Mouse (Mus musculus) inflammation-experienced regulatory T-cells, adult 6 months (primary cell): ENCODE results near the gene Lat. TPM values are rescaled to one million over a fixed set of nuclear protein-coding genes. Genes with fewer than 3 reads are reported as not detected.
"Not testable (repeated sequence)": the region's sequence is repeated elsewhere in the genome, so short reads cannot be mapped to it uniquely, and the experiment has no call there.

Source experiments
- ATAC-seq: one replicate; pipeline ENCODE4 v1.8.0; 2017
- polyA plus RNA-seq, 3 experiments: library from polyadenylated mRNA; unstranded; fragments of 100-300 nt; shearing (Covaris generic); gene quantifications; one replicate each; pipeline ENCODE4 v1.2.1; 2017

Lat gene
- polyA plus RNA-seq = 1,000 to 10,000 TPM in 1 of 3 experiments, 100 to 1,000 TPM in 2; 875 to 1,118 (median 889) TPM

DNA sequence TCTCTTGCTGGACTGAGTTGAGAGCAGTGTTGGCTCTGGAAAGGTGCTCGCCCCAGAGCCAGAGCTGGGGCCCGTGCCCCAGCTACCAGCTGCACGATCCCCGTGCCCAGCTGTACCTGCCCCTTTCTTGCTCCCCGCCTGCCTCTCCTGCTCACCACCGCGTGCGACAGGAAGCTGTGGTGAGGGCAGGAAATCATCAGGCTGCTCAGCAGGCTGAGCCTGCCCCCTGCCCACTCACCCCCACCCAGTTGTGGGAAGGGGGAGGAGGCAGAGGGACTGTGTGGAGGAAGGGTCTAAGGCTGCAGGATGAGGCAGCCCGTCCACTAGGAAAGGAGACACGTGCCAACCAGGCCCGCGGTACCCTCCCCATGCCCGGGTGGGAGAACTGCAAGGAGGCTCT, at the start of gene Lat:
Gene Lat (minus strand): TSS at position 178 of the 400 bp plus-strand sequence.
- ATAC-seq = peak; percentile 94

DNA sequence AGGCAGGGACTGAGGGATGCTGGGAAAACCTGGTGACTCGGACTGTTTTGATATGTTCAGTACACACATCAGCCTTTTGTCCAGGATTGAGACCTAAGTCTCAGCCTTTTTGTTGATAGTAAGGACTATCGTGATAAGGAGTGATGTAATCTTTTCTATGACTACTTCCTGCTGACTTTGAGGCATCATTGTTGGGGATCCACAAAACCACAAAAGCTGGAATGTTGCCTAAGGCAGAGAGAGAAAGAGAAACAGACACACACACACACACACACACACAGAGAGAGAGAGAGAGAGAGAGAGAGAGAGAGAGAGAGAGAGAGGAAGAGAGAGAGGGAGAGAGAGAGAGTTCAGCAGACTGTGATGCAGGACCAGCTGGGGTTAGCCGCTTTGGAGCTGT, 49.1 kb upstream of the Lat start:
- ATAC-seq = no peak

- no peak for ATAC-seq
Observed at GRCm38 (mm10) chr7:126417606-126418005, 48.2 kb upstream of the Lat start.

DNA sequence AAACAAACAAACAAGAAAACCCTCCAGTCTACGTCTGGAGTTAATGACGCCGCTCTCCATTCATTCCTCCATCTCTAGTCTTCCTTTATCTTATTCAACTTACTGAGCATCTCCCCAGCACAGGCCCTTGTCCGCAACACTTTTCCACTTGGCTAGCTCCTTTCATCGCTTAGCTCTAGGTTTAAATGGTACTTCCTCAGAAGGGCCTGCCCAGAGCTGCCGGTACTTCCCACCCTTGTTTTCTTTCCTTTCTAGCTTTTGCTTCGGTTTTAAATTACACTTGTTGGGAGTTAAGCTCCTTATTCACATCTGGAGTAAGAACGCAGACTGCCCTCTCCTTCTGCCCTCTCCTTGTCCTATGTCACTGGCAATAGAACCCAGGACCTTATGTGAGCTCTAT, 47.7 kb upstream of the Lat start:
- ATAC-seq = no peak

GRCm38 (mm10) chr7:126416615-126417014, 47.2 kb upstream of the Lat start:
- no peak for ATAC-seq

- no peak for ATAC-seq
Observed at GRCm38 (mm10) chr7:126414725-126415124, 45.4 kb upstream of the Lat start, which contains the start of gene Cd19. Cd19 (minus strand) TSS chr7:126414889.

- no peak for ATAC-seq
Observed at GRCm38 (mm10) chr7:126411061-126411460, 41.7 kb upstream of the Lat start.

- no peak for ATAC-seq
Observed at GRCm38 (mm10) chr7:126408686-126409085, 39.3 kb upstream of the Lat start.

GRCm38 (mm10) chr7:126402518-126402917, 33.1 kb upstream of the Lat start:
- not testable (repeated sequence) for ATAC-seq

- ATAC-seq = no peak
Observed at GRCm38 (mm10) chr7:126399548-126399947, 30.2 kb upstream of the Lat start.

GRCm38 (mm10) chr7:126397822-126398221, 28.5 kb upstream of the Lat start:
- ATAC-seq = no peak

- no peak for ATAC-seq
Observed at GRCm38 (mm10) chr7:126397221-126397620, 27.9 kb upstream of the Lat start.

DNA sequence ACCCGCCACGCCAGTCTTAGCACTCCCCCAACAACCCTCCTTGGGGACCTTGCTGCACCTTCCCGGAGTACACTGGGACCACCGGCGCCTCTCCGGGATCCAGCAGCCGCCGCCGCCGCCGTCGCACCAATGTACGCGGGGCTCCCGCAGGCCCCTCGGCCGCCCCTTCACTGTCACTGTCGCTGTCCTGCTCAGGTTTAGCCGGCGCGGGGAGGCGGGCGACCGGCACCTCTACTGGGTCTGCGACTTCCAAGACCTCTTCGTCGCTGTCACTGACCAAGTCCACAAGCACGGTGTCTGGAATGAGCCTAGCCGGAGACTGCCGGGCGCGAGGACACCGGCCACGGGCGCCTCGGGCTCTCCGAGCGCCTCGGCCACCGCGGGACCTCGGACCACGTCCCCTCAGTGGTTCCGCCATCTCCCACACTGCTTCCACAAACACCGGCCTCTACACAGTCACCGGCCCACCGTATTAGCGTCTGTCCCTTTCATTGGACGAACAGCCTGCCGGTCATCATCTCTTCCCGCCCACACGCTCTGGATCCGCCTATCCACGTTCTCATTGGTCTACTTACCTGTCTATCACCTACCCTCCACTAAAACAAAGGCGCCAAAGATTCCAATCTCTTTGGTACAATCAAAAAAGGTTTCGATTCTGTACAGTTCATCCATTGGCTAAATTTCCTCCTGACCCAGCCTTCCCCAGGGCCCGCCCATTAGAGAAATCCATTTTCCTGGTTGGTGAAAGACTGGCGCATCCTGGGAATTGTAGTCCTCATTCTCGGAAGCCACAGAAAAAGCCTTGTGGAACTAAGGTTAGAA, 27.1 kb upstream of the Lat start, which contains the start of gene Nfatc2ip:
Gene Nfatc2ip (minus strand): TSS at position 440 of the 822 bp plus-strand sequence.
- ATAC-seq = peak; percentile 96

DNA sequence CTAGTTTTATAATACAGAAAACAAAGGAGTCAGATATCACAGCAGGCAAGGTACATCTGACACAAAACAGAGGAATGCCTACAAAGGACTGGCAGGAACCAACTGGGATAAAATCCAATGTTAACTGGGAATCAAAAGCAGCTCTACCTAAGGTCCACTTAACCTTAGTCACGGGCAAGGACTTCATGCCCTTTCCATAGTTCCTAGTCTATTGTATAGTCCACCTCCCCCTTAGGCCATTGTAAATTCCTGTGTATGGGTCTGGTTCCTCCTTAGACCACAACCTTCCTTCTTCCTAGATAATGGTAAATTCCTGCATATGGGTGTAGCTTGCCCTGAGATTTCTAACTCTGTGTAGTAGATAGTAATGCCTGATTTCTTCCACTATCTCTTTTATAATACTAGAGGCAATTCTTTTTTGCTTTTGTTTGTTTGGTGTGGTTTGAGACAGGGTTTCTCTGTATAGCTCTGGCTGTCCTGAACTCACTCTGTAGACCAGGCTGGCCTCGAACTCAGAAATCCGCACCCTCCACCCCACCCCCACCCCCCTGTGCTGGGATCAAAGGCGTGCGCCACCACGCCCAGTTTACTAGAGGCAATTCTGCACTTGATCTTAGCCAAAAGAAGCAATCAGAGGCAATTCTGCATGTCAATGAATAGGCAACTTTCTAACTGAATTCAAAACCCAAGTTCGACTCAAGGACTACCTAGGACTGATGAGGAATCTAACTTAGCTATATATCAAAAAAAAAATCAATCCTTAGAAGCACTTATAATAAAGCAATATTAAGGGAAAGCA, 22.9 kb upstream of the Lat start:
- ATAC-seq = not testable (repeated sequence)

DNA sequence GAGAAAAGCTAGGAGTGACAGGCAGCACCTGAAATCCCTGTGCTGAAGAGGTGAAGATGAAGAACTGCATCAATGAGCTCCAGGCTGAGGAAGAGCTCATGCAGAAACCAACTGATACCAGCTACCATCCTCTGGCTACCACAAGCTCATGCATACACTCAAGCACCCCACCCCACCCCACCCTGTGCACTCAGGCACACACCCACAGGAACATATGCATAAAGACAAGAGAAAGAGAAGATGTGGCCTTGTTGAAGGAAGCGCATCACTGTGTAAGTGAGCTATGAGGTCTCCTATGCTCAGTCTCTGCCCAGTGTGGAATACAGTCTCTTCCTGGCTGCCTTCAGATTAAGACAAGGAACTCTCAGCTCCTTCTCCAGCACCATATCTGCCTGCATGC, 18.8 kb upstream of the Lat start:
- ATAC-seq = no peak

- ATAC-seq = no peak
Observed at GRCm38 (mm10) chr7:126383565-126383964, 14.2 kb upstream of the Lat start.

DNA sequence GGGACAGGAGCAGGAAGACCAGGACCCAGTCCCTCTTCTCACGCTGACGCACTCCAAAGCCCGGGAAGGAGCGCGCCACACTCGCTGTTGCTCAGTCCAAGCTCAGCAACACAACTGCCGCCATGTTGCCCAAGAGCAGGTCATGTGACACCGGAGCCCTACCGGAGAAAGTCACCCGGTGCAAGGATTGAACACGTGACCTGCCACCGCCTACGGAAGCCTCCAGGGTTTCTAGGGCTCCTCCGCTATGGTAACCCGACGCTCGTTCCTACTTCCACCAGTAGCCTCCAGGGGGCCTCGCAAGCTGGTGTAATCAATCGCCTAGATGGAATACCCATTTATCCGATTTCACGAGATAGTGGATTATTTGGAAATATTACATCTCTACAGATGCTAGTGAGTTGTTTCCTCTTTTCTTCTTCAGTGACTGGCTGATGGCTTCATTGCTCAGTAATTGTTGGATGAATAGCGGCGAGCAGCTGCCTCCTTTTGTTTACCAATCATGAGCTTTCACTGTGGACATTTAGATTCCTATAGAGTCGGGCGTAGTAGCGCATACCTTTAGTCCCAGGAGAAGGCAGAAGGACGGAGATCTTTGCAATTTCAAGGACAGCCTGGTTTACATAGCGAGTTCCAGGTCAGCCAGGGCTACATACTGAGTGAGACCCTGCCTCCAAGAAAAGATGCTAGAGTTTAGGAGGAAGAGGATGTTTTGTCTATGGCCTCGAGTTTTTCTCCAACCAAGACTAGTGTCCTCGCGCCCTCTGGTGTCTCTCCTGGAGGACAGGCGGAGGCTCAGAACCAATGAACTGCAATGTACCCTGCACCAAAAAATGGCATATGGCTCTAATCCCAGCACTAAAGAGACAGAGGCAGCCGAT, 8.1 kb upstream of the Lat start, which contains the start of gene Spns1:
Gene Spns1 (minus strand): TSS at position 173 of the 881 bp plus-strand sequence.
- peak; percentile 92 for ATAC-seq

GRCm38 (mm10) chr7:126376903-126377277, 7.5 kb upstream of the Lat start:
- ATAC-seq = peak; percentile 5

- ATAC-seq = no peak
Observed at GRCm38 (mm10) chr7:126375012-126375411, 5.6 kb upstream of the Lat start.

- no peak for ATAC-seq
Observed at GRCm38 (mm10) chr7:126374526-126374925, 5.2 kb upstream of the Lat start.

- ATAC-seq = no peak
Observed at GRCm38 (mm10) chr7:126373007-126373406, 3.6 kb upstream of the Lat start.

DNA sequence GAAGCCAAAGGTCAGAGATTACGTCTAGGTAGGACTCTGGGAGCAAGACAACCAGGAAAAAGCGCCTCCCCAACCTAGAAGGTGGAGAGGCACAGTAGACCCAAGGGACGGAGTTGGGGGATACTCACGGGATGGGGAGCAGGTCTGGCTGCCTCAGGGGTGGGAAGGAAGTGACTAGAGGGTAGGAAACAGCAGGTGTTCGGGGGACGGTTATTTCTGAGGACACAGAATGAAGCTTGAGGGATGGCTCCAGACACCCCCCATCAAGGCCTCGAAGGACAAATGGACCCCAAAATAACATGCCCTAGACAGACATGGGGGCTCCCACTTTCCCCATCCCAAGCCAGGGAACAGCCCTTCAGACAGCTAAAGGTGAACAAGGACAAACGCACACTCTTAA, 1.0 kb downstream of the Lat start:
- ATAC-seq = no peak
